Comparison of ENCODE assay signal across 31 mouse cellular contexts in genomic region chr1:37056831-37057561, GRCm38 (mm10). TPM values are rescaled to one million over a fixed set of nuclear protein-coding genes. Genes with fewer than 3 reads are reported as not detected.
A peak's percentile ranks its signal among the peaks of the same experiment; 100 is the strongest.
DNase-seq lines count a peak whose midpoint lies in the region; ATAC-seq and TF ChIP-seq lines count a peak whose summit lies in the region.
"Had no signal": no experiment of that assay in that cellular context is flagged by ENCODE, and none has a peak within 500 bp of the region (broad histone marks: within the 10 kb centered on the region; RNA-seq: fewer than 3 reads in every experiment).

No protein-coding gene starts in this region.

- H3K4me2 ChIP-seq in lung, embryonic 15.5 days: no peak overlapping the region
- H3K4me2 ChIP-seq: embryonic facial prominence, embryonic 12.5 days; forebrain, embryonic 12.5 days; heart, embryonic 15.5 days; hindbrain, embryonic 12.5 days; intestine, embryonic 15.5 days; kidney, embryonic 15.5 days; lung, embryonic 14.5 days; neural tube, embryonic 15.5 days; stomach, embryonic 15.5 days had no signal

- TF ChIP-seq CTCF in lung, adult 2 months (IDR thresholded peaks at IDR 0.05; ENCODE audit: insufficient read depth, low read length): no peak

- no peak overlapping the region for H3K4me3 ChIP-seq in lung, embryonic 15.5 days
- no peak overlapping the region for H3K4me3 ChIP-seq in lung, adult 2 months (replicated peaks; ENCODE audit: extremely low read depth, low read depth, low read length)
- H3K4me3 ChIP-seq: embryonic facial prominence, embryonic 12.5 days; forebrain, embryonic 12.5 days; heart, embryonic 10.5 days; heart, embryonic 15.5 days; hindbrain, embryonic 12.5 days; intestine, embryonic 15.5 days; kidney, embryonic 15.5 days; neural tube, embryonic 15.5 days; stomach, embryonic 15.5 days had no signal

- DNase-seq in kidney, postnatal 36 days: peak; percentile 10 to 13
- no peak for DNase-seq in kidney, postnatal 25 days
- no peak for DNase-seq in lung, adult 2 months
- peak; percentile 10 for DNase-seq in lung, postnatal 10 days
- no peak for DNase-seq in yolk sac, embryonic 10.5 days (ENCODE audit: low spot score)
- DNase-seq: adrenal gland, postnatal 25 days; cerebellum, adult 11-12 months; cerebellum, adult 9-11 months; embryo, embryonic 11 days; forebrain, postnatal 0 days; heart, postnatal 36 days; kidney, postnatal 4 days; left cerebral cortex, postnatal 4 days; lung, embryonic 14.5 days; midbrain, embryonic 14.5 days; retina, postnatal 1 day; right cerebral cortex, postnatal 14 days had no signal

- peak; percentile 76; the same call in 1 of the 2 replicates for ATAC-seq in lung, embryonic 15.5 days (ENCODE audit: borderline replicate concordance, extremely low read depth, low FRiP score, low TSS enrichment)
- no peak for ATAC-seq in granulocyte monocyte progenitor cell, adult 5-6 weeks (replicated peaks; ENCODE audit: poor library complexity, severe bottlenecking)
- ATAC-seq: CD4-positive, CD25-positive, alpha-beta regulatory T cell, adult 4 months; forebrain, postnatal 0 days; hindbrain, postnatal 0 days; intestine, embryonic 15.5 days had no signal

- 60% methylated on average over 6 of the region's 6 CpGs for WGBS in lung, embryonic 15.5 days
- WGBS in lung, adult 2 months: 54% methylated on average over 6 of the region's 6 CpGs

- H3K27ac ChIP-seq in lung, embryonic 15.5 days: no peak overlapping the region
- H3K27ac ChIP-seq: embryonic facial prominence, embryonic 12.5 days; forebrain, embryonic 12.5 days; heart, embryonic 10.5 days; heart, embryonic 15.5 days; hindbrain, embryonic 12.5 days; hindbrain, postnatal 0 days; intestine, embryonic 15.5 days; kidney, embryonic 15.5 days; neural tube, embryonic 15.5 days; stomach, embryonic 15.5 days had no signal

- no peak overlapping the region for H3K9ac ChIP-seq in lung, embryonic 15.5 days
- H3K9ac ChIP-seq: embryonic facial prominence, embryonic 12.5 days; forebrain, embryonic 12.5 days; forebrain, postnatal 0 days; heart, embryonic 15.5 days; hindbrain, embryonic 12.5 days; intestine, embryonic 15.5 days; kidney, embryonic 15.5 days; lung, embryonic 14.5 days; neural tube, embryonic 15.5 days; stomach, embryonic 15.5 days had no signal

- no peak for TF ChIP-seq POLR2A in lung, adult 2 months (IDR thresholded peaks at IDR 0.05; ENCODE audit: borderline replicate concordance, extremely low read depth, low read depth, low read length)

- H3K27me3 ChIP-seq in lung, embryonic 15.5 days: no peaks in the 10 kb centered on the region
- H3K27me3 ChIP-seq: embryonic facial prominence, embryonic 12.5 days; forebrain, embryonic 12.5 days; heart, embryonic 15.5 days; hindbrain, embryonic 12.5 days; intestine, embryonic 15.5 days; kidney, embryonic 15.5 days; neural tube, embryonic 15.5 days; stomach, embryonic 15.5 days had no signal

- H3K9me3 ChIP-seq in lung, embryonic 15.5 days: no peaks in the 10 kb centered on the region
- H3K9me3 ChIP-seq: embryonic facial prominence, embryonic 12.5 days; forebrain, embryonic 12.5 days; heart, embryonic 10.5 days; heart, embryonic 15.5 days; hindbrain, embryonic 12.5 days; intestine, embryonic 15.5 days; kidney, embryonic 15.5 days; neural tube, embryonic 15.5 days; stomach, embryonic 15.5 days had no signal

- no peaks in the 10 kb centered on the region for H3K36me3 ChIP-seq in lung, embryonic 15.5 days
- H3K36me3 ChIP-seq: embryonic facial prominence, embryonic 12.5 days; forebrain, embryonic 12.5 days; heart, embryonic 10.5 days; heart, embryonic 15.5 days; hindbrain, embryonic 12.5 days; intestine, embryonic 15.5 days; kidney, embryonic 15.5 days; neural tube, embryonic 15.5 days; stomach, embryonic 15.5 days had no signal

- H3K4me1 ChIP-seq in lung, embryonic 15.5 days: no peaks in the 10 kb centered on the region
- no peaks in the 10 kb centered on the region; the same call in 1 of the 2 replicates for H3K4me1 ChIP-seq in lung, adult 2 months (ENCODE audit: control insufficient read depth, insufficient read depth, low read length)
- H3K4me1 ChIP-seq: forebrain, embryonic 12.5 days; heart, embryonic 10.5 days; heart, embryonic 15.5 days; hindbrain, embryonic 12.5 days; kidney, embryonic 15.5 days; neural tube, embryonic 15.5 days had no signal

RNA-seq across cellular contexts. Expression of gene Vwa3b, which starts 30.6 kb away (rescaled TPM):
- polyA plus RNA-seq in lung, embryonic 15.5 days (2015; fragmentation: Nextera tagmentation; extraction: Ambion mirVana): 0.40 and 0.58 TPM in 2 replicates
- 1.9 and 2.4 TPM in 2 replicates for polyA plus RNA-seq in lung, adult 2 months (2012; rRNA removed)
- total RNA-seq in granulocyte monocyte progenitor cell, adult 5-6 weeks (2014; fragmentation: Nextera tagmentation): not detected in 2 replicates
- not detected in 2 replicates for total RNA-seq in granulocyte monocyte progenitor cell, adult 5-6 weeks (2017)
- total RNA-seq: megakaryocyte-erythroid progenitor cell, adult 5-6 weeks had no signal
- polyA plus RNA-seq: heart, embryonic 10.5 days; kidney, embryonic 15.5 days; lung, embryonic 14.5 days had no signal

Comparison
In these comparisons a context has a peak if more than half of its experiments do, and no peak if none do; other contexts are left out.
1. DNase-seq: peak in kidney, postnatal 36 days (2 of 2) and lung, postnatal 10 days (single experiment); none in kidney, postnatal 25 days (0 of 2), lung, adult 2 months (single experiment) and yolk sac, embryonic 10.5 days (single experiment).